Mouse (Mus musculus) stomach, postnatal 0 days (tissue): ENCODE data around the gene Pde4b. TPM values are rescaled to one million over a fixed set of nuclear protein-coding genes. Genes with fewer than 3 reads are reported as not detected.
A peak's percentile ranks its signal among the peaks of the same experiment; 100 is the strongest.

Experiments
- ATAC-seq: fragments of 200-750 bp; cut with Nextera tagmentation; 2 replicates; pipeline ENCODE4 v1.8.0; 2017; ENCODE audit not compliant: low FRiP score, low TSS enrichment
- DNase-seq: peaks from one replicate; pipeline ENCODE4 v3.0.0-alpha.2; 2016; ENCODE audit warnings: low spot score
- H3K27ac ChIP-seq: fragments of 300-500 bp; sonication (generic); replicated peaks from 2 replicates; pipeline ENCODE4 v1.5.1; 2014; ENCODE audit warnings: mild to moderate bottlenecking, control low read depth
- H3K27me3 ChIP-seq: fragments of 300-500 bp; sonication (generic); 2 replicates; pipeline ENCODE4 v1.6.1; 2014; ENCODE audit warnings: low read length; ENCODE audit not compliant: control insufficient read depth, insufficient read depth
- H3K36me3 ChIP-seq: fragments of 300-500 bp; sonication (generic); 2 replicates; pipeline ENCODE4 v1.6.1; 2014; ENCODE audit warnings: low read length, mixed read lengths; ENCODE audit not compliant: control insufficient read depth, insufficient read depth
- H3K4me1 ChIP-seq: fragments of 300-500 bp; sonication (generic); replicated peaks from 2 replicates; pipeline ENCODE4 v1.6.1; 2014; ENCODE audit warnings: antibody characterized with exemption; ENCODE audit not compliant: control insufficient read depth, insufficient read depth
- H3K4me2 ChIP-seq: fragments of 300-500 bp; sonication (generic); replicated peaks from 2 replicates; pipeline ENCODE4 v1.6.1; 2014; ENCODE audit warnings: low read depth, mild to moderate bottlenecking, control low read depth, moderate library complexity
- H3K4me3 ChIP-seq: fragments of 300-500 bp; sonication (generic); 2 replicates; pipeline ENCODE4 v1.5.1; 2014; ENCODE audit warnings: low read depth, low read length, control low read depth
- H3K9ac ChIP-seq: fragments of 300-500 bp; sonication (generic); 2 replicates; pipeline ENCODE4 v1.6.1; 2014; ENCODE audit warnings: mild to moderate bottlenecking, low read length, control low read depth, mixed read lengths
- H3K9me3 ChIP-seq: fragments of 300-500 bp; sonication (generic); 2 replicates; pipeline ENCODE4 v1.6.1; 2016; ENCODE audit warnings: low read length; ENCODE audit not compliant: control insufficient read depth
- CTCF ChIP-seq: IDR thresholded peaks from 2 replicates; pipeline ENCODE4 v1.5.1; 2016; ENCODE audit warnings: antibody characterized with exemption, low read depth, mild to moderate bottlenecking, moderate library complexity
- EP300 ChIP-seq: optimal IDR thresholded peaks from 2 replicates; pipeline ENCODE3; 2016; ENCODE audit warnings: antibody characterized with exemption
- WGBS: fragments of 180-500 bp; shearing (Covaris S2); extraction: QIAGEN DNeasy Blood & Tissue Kit; methylation state at CpG from one replicate; pipeline ENCODE4 v1.1.7; 2014; 5-methylcytosine and 5-hydroxymethylcytosine counted together
- polyA plus RNA-seq: library from polyadenylated mRNA; unstranded; fragments of >200 nt; fragmentation: Nextera tagmentation; extraction: Ambion mirVana; gene quantifications from 2 replicates; pipeline ENCODE4 v1.2.1, GENCODE M21; 2015

Gene Pde4b
- polyA plus RNA-seq, 1 experiment from 2014 or later, result 9.1 TPM

DNA sequence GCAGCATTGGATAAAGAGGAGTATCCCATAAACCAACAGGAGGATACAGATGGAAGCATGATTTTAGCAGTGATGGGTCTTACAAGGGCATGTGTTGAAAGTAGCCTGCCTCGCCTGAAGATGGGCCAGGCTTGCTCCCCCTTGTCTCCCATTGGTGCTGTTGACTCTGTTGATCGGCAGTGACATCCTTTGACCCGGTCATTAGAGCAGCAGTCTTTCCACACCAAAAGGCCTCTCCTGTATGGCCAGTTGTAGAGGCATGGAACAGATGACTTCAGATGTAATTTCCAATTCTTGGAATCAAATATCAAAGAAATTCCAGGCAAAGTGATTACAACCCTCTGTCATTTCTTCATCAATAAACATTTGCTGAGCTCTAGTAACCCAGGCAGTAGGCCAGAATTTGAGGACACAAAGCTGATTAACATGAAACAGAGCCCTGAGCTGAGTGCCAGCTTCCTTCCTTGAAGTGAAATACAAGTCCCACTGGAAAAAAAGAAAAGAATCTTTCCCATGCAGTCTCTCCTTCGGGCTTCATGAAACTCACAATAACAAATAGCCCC lies 550.1 kb downstream of the Pde4b start:
- no peak overlapping the region for H3K4me2 ChIP-seq
- DNase-seq, result no peak
- no peaks in the 10 kb centered on the region for H3K9me3 ChIP-seq
- no peaks in the 10 kb centered on the region for H3K36me3 ChIP-seq
- H3K4me3 ChIP-seq, result no peak overlapping the region
- WGBS, result 67% methylated on average over 4 of the region's 4 CpGs
- 0 out of 2 replicates have a peak, but pooled peaks have one; percentile 48 for ATAC-seq
- no peak overlapping the region for H3K27ac ChIP-seq
- no peak overlapping the region for H3K9ac ChIP-seq
- no peaks in the 10 kb centered on the region for H3K27me3 ChIP-seq
- TF ChIP-seq EP300, result no peak
- no peak for TF ChIP-seq CTCF
- 0 out of 2 replicates have a peak, but pooled peaks cover 3% of the 10 kb centered on the region for H3K4me1 ChIP-seq

DNA sequence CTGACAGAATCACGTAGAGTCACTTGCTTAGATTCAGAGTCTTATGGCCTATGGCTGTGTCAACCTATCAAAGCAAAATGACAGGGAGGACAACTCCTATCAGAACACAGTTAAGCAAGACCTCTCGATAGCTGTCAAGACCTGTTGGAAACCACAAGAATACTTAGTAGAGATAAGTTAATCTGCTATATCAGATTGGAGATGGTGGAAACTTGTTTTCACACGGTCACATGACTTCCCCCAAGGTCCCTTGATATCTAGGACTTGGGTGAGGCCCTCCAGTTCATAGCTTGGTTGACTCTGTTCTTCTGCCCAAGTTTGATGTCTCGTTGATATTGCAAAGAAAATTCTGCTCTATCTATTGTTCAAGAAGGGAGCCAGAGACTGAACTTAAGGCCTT lies 553.6 kb downstream of the Pde4b start:
- no peak overlapping the region for H3K27ac ChIP-seq
- no peaks in the 10 kb centered on the region for H3K9me3 ChIP-seq
- no peak overlapping the region for H3K4me2 ChIP-seq
- H3K9ac ChIP-seq, result no peak overlapping the region
- H3K4me1 ChIP-seq, result no peaks in the 10 kb centered on the region
- H3K27me3 ChIP-seq, result no peaks in the 10 kb centered on the region
- DNase-seq, result no peak
- H3K4me3 ChIP-seq, result no peak overlapping the region
- H3K36me3 ChIP-seq, result no peaks in the 10 kb centered on the region
- no peak for ATAC-seq
- TF ChIP-seq EP300, result no peak
- no peak for TF ChIP-seq CTCF
- WGBS, result 74% methylated on average over 4 of the region's 4 CpGs

DNA sequence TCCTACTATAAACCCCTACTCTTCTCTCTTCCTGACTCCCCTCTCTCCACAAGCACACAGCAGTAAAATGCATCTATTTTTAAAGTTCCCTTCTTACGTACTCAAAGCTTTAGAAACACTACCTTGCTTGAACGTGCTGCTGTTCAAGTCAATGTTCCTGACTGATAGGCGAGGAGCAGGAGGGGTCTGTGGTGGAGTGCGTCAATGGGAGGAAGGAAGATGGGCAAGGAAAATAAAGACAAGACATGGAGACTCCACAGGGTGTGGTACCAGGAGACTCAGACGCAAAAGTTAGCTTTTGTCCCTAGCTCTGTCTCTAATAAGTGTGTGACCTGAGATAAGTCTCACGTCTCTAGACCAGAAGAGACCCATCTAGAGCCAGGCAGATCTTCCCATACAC lies 556.7 kb downstream of the Pde4b start:
- Histone ChIP-seq H3K27ac (no peak overlapping the region), H3K4me3 (no peak overlapping the region), H3K4me1 (no peaks in the 10 kb centered on the region), H3K27me3 (no peaks in the 10 kb centered on the region), H3K9ac (no peak overlapping the region), H3K36me3 (no peaks in the 10 kb centered on the region), H3K4me2 (no peak overlapping the region), H3K9me3 (no peaks in the 10 kb centered on the region)
- DNase-seq (no peak), ATAC-seq (no peak)
- TF ChIP-seq EP300 (no peak), CTCF (no peak)
- WGBS, result 80% methylated on average over 6 of the region's 6 CpGs

DNA sequence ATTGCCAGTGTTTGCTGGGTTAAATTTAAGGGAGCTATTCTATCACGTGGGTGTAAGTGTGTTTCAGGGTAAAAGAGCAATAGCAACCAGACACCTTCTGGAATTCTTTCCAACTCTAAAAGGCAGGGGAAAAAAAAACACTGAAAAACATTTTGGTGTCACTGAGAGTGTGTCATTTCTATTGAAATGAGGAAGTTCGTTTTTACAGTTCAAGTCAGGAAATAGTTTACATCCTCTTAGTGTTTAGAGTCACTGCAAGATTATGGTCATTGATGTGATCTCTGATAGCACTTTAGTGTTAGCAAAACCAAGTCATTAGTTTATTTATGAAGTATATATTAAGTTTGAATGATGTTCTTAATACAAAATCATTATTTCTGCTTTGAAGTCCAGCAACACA lies 559.7 kb downstream of the Pde4b start:
- Histone ChIP-seq H3K4me3 (no peak overlapping the region), H3K27ac (no peak overlapping the region), H3K9ac (no peak overlapping the region), H3K27me3 (no peaks in the 10 kb centered on the region), H3K4me1 (no peaks in the 10 kb centered on the region), H3K4me2 (no peak overlapping the region), H3K36me3 (no peaks in the 10 kb centered on the region), H3K9me3 (no peaks in the 10 kb centered on the region)
- no peak for ATAC-seq
- TF ChIP-seq EP300 (no peak), CTCF (no peak)
- DNase-seq, result no peak
- WGBS, result 37% methylated on average over 2 of the region's 2 CpGs

DNA sequence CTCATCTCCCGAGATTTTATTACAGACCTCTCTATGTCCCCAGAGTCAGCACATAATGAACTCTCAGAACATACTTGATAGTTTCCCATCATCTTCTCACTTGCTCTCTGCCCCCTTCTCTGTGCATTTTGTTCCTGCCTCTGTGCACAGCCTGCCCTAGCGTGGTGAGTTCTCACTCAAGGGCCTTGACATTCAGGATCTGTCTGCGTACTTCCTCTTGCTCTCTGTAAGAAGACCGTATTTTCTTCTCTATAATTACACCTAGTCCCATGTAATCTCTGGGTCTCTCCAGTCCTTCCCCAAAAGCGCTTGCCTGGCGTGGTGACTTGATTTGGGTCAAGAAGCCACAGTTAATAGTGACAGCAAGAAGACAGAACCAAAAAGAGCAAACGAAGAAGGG lies 568.0 kb downstream of the Pde4b start:
- WGBS, result 82% methylated on average over 7 of the region's 7 CpGs
- ATAC-seq, result no peak
- DNase-seq, result no peak
- Histone ChIP-seq H3K27me3 (no peaks in the 10 kb centered on the region), H3K9me3 (no peaks in the 10 kb centered on the region), H3K36me3 (no peaks in the 10 kb centered on the region), H3K9ac (no peak overlapping the region), H3K4me1 (no peaks in the 10 kb centered on the region), H3K4me2 (no peak overlapping the region), H3K4me3 (no peak overlapping the region), H3K27ac (no peak overlapping the region)
- TF ChIP-seq EP300 (no peak), CTCF (no peak)

DNA sequence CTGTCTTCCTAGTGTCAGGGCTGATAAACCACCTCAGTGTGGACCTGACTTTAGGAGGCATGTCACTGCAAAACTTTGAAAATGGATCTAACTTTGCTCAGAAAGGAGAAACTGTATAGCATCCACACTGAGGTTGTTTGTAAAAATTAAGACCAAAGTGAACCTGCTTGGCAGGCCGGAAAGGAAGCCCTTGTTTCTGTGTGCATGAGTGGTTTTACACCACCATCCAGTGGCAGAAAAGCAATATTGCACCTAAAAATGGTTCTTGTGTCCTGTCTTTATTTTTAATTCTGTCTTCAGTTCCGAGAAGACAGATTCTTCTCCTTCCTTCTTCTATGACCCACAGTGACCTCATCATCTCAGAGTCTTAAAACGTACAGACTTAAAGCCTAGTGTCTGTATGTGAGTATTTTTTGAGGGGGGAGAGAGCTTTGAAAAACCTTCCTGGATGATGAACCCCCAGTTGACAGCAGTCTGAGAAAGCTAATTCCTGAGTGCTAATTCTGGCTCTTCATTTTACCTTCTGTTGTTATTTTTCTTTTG lies 569.2 kb downstream of the Pde4b start:
- ATAC-seq, result peak; percentile 47; the same call in 1 of the 2 replicates
- no peak overlapping the region for H3K27ac ChIP-seq

More for the DNA sequence above, 569.2 kb downstream of the Pde4b start:
- Histone ChIP-seq H3K36me3 (no peaks in the 10 kb centered on the region), H3K4me2 (no peak overlapping the region), H3K4me1 (no peaks in the 10 kb centered on the region), H3K27me3 (no peaks in the 10 kb centered on the region), H3K9me3 (no peaks in the 10 kb centered on the region), H3K9ac (no peak overlapping the region), H3K4me3 (no peak overlapping the region)
- TF ChIP-seq EP300 (no peak), CTCF (peak; percentile 95)
- peak; percentile 31 for DNase-seq
- 4% methylated on average over 3 of the region's 3 CpGs for WGBS

Other genes with a start within 250 kb of the Pde4b start
- not detected in 2 replicates for gene B020004J07Rik, start 243.5 kb upstream of the Pde4b start, polyA plus RNA-seq
- gene C130073F10Rik, start 193.8 kb upstream of the Pde4b start, polyA plus RNA-seq, result not detected in 2 replicates
- not detected in 2 replicates for gene Gm12800, start 178.4 kb upstream of the Pde4b start, polyA plus RNA-seq
- not detected in 2 replicates for gene Gm12794, start 147.1 kb upstream of the Pde4b start, polyA plus RNA-seq
- gene Gm12790, start 106.5 kb upstream of the Pde4b start, polyA plus RNA-seq, result not detected in 2 replicates
- not detected in 2 replicates for gene Gm12789, start 100.9 kb upstream of the Pde4b start, polyA plus RNA-seq